Mouse (Mus musculus) heart, postnatal 0 days (tissue): ENCODE measurements around the gene Lamtor3. TPM values are rescaled to one million over a fixed set of nuclear protein-coding genes. Genes with fewer than 3 reads are reported as not detected.

ENCODE experiments used
- ATAC-seq: fragments of 200-750 bp; cut with Nextera tagmentation; 2 replicates; pipeline ENCODE4 v1.8.0; 2017; ENCODE audit warnings: low read depth, moderate number of reproducible peaks, moderate library complexity; ENCODE audit not compliant: insufficient read depth
- DNase-seq: peaks from one replicate; pipeline ENCODE4 v3.0.0-alpha.2; 2016; ENCODE audit warnings: low spot score
- H3K27ac ChIP-seq: fragments of 300-500 bp; sonication (generic); 2 replicates; pipeline ENCODE4 v1.5.1; 2014; ENCODE audit warnings: low read depth, mild to moderate bottlenecking
- H3K27me3 ChIP-seq: fragments of 300-500 bp; sonication (generic); 2 replicates; pipeline ENCODE4 v1.6.1; 2014; ENCODE audit warnings: low read length, mixed read lengths; ENCODE audit not compliant: control insufficient read depth, insufficient read depth
- H3K36me3 ChIP-seq: fragments of 300-500 bp; sonication (generic); replicated peaks from 2 replicates; pipeline ENCODE4 v1.6.1; 2014; ENCODE audit warnings: low read length, mixed read lengths; ENCODE audit not compliant: control insufficient read depth, insufficient read depth
- H3K4me1 ChIP-seq: fragments of 300-500 bp; sonication (generic); 2 replicates; pipeline ENCODE4 v1.6.1; 2014; ENCODE audit warnings: antibody characterized with exemption; ENCODE audit not compliant: control insufficient read depth, insufficient read depth
- H3K4me2 ChIP-seq: fragments of 300-500 bp; sonication (generic); 2 replicates; pipeline ENCODE4 v1.6.1; 2014; ENCODE audit warnings: low read depth, mild to moderate bottlenecking, low read length, moderate library complexity
- H3K4me3 ChIP-seq: fragments of 300-500 bp; sonication (generic); 2 replicates; pipeline ENCODE4 v1.5.1; 2014; ENCODE audit warnings: low read depth, low read length
- H3K9ac ChIP-seq: fragments of 300-500 bp; sonication (generic); replicated peaks from 2 replicates; pipeline ENCODE4 v1.6.1; 2014; ENCODE audit warnings: low read depth, low read length, mixed read lengths
- H3K9me3 ChIP-seq: fragments of 300-500 bp; sonication (generic); replicated peaks from 2 replicates; pipeline ENCODE4 v1.6.1; 2016; ENCODE audit warnings: low read length; ENCODE audit not compliant: control insufficient read depth
- CTCF ChIP-seq: IDR thresholded peaks from 2 replicates; pipeline ENCODE4 v1.5.1; 2016; ENCODE audit warnings: antibody characterized with exemption, control low read depth, low read depth
- EP300 ChIP-seq: IDR thresholded peaks from 2 replicates; pipeline ENCODE4 v1.6.1; 2016; ENCODE audit warnings: antibody characterized with exemption, low read depth
- WGBS: fragments of 180-500 bp; shearing (Covaris S2); extraction: QIAGEN DNeasy Blood & Tissue Kit; methylation state at CpG from one replicate; pipeline ENCODE4 v1.1.7; 2014; 5-methylcytosine and 5-hydroxymethylcytosine counted together
- polyA plus RNA-seq: library from polyadenylated mRNA; unstranded; fragments of >200 nt; fragmentation: Nextera tagmentation; extraction: Ambion mirVana; gene quantifications from 2 replicates; pipeline ENCODE4 v1.2.1, GENCODE M21; 2015
- total RNA-seq: library from RNA; depleted of rRNA; stranded (reverse); fragments of >200 nt; gene quantifications from 2 replicates; pipeline ENCODE4 v1.2.3, GENCODE M21; 2014; ENCODE audit warnings: low replicate concordance

The Lamtor3 gene
- total and polyA plus RNA-seq, 2 experiments from 2014 or later: 125 to 137 TPM

- TF ChIP-seq CTCF (no peak), EP300 (no peak)
- Histone ChIP-seq H3K27ac (peak overlapping the region; percentile 90), H3K36me3 (peaks cover 5% of the 10 kb centered on the region; the same call in 1 of the 2 replicates), H3K4me2 (no peak overlapping the region), H3K9me3 (no peaks in the 10 kb centered on the region), H3K27me3 (no peaks in the 10 kb centered on the region), H3K4me1 (peaks cover 16% of the 10 kb centered on the region; the same call in 1 of the 2 replicates), H3K4me3 (no peak overlapping the region), H3K9ac (no peak overlapping the region)
- no peak for DNase-seq
- ATAC-seq: no peak
Observed at GRCm38 (mm10) chr3:137941555-137941954, 23.2 kb downstream of the Lamtor3 start.

GRCm38 (mm10) chr3:137942098-137942622, 23.9 kb downstream of the Lamtor3 start:
- Histone ChIP-seq H3K4me1 (peaks cover 16% of the 10 kb centered on the region; the same call in 1 of the 2 replicates), H3K4me3 (no peak overlapping the region), H3K4me2 (no peak overlapping the region), H3K27me3 (no peaks in the 10 kb centered on the region), H3K9ac (no peak overlapping the region), H3K36me3 (no peaks in the 10 kb centered on the region), H3K27ac (peak overlapping the region; percentile 90), H3K9me3 (no peaks in the 10 kb centered on the region)
- no peak for ATAC-seq
- no peak for TF ChIP-seq EP300
- no peak for TF ChIP-seq CTCF
- WGBS: 70% methylated on average over 12 of the region's 12 CpGs
- no peak for DNase-seq

DNA sequence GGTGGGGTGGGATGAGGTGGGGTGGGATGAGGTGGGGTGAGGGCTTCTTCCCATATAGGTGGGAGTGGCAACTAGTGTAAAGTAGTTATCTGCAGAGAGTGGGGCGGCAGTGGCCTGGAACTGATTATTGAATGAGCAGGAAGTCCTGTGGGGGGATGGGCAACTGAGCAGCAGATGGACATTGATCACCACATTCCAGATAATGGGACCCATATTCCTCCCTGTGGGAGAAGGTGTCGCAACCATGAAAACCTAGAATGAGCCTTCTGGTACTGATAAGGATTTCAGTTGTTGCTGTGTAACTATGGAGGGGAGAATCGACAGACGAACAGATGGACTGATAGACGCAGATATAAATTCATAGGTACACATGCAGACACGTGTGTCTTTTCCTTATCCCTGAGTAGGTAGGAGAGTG, 25.4 kb downstream of the Lamtor3 start:
- Histone ChIP-seq H3K4me2 (no peak overlapping the region), H3K9ac (no peak overlapping the region), H3K36me3 (no peaks in the 10 kb centered on the region), H3K9me3 (no peaks in the 10 kb centered on the region), H3K27ac (no peak overlapping the region), H3K27me3 (no peaks in the 10 kb centered on the region), H3K4me3 (no peak overlapping the region), H3K4me1 (peaks cover 21% of the 10 kb centered on the region; the same call in 1 of the 2 replicates)
- TF ChIP-seq EP300: no peak
- TF ChIP-seq CTCF: no peak
- ATAC-seq (no peak), DNase-seq (no peak)
- WGBS: 77% methylated on average over 6 of the region's 6 CpGs

DNA sequence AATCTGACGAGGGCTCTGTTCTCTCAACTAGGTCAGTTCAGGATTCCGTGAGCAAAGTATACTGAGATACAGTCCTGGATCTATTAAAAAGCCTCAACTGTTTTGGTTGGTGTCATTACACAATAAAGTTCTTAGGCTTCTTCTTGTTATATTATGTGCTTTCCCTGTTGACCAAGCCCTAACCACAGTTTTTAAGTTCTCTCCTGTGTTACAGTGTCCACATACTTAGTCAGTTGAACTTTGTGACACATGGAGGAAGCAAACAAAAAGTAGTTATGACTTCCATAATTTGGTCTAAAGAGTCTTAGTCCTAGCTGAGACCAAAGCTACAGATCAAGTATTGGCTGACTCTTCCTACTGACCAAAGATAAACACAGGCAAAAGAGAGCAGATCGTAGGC, 28.5 kb downstream of the Lamtor3 start:
- Histone ChIP-seq H3K4me1 (peaks cover 8% of the 10 kb centered on the region), H3K9ac (no peak overlapping the region), H3K9me3 (no peaks in the 10 kb centered on the region), H3K4me3 (no peak overlapping the region), H3K36me3 (no peaks in the 10 kb centered on the region), H3K27ac (no peak overlapping the region), H3K27me3 (no peaks in the 10 kb centered on the region), H3K4me2 (no peak overlapping the region)
- no peak for DNase-seq
- WGBS: 87% methylated on average over 3 of the region's 3 CpGs
- ATAC-seq: no peak
- no peak for TF ChIP-seq EP300
- TF ChIP-seq CTCF: no peak

GRCm38 (mm10) chr3:137947525-137947924, 29.2 kb downstream of the Lamtor3 start:
- no peaks in the 10 kb centered on the region for H3K36me3 ChIP-seq
- H3K4me1 ChIP-seq: peaks cover 13% of the 10 kb centered on the region
- WGBS: 81% methylated on average over 4 of the region's 4 CpGs
- DNase-seq (no peak), ATAC-seq (no peak)
- H3K9me3 ChIP-seq: no peaks in the 10 kb centered on the region
- H3K27ac ChIP-seq: no peak overlapping the region
- H3K4me2 ChIP-seq: no peak overlapping the region
- H3K27me3 ChIP-seq: no peaks in the 10 kb centered on the region
- TF ChIP-seq CTCF: no peak
- TF ChIP-seq EP300: no peak
- H3K4me3 ChIP-seq: no peak overlapping the region
- H3K9ac ChIP-seq: no peak overlapping the region
